Comparison of ENCODE assay signal across 7 mouse cellular contexts in genomic region chr10:88390096-88390790, GRCm38 (mm10). TPM values are rescaled to one million over a fixed set of nuclear protein-coding genes. Genes with fewer than 3 reads are reported as not detected.
DNase-seq lines count a peak whose midpoint lies in the region; ATAC-seq and TF ChIP-seq lines count a peak whose summit lies in the region.

No protein-coding gene starts in this region.

- DNase-seq in midbrain, postnatal 0 days (ENCODE audit: low spot score), result peak; percentile 21
- no peak for DNase-seq in midbrain, embryonic 10.5 days (ENCODE audit: low spot score)
- no peak for DNase-seq in heart, postnatal 0 days (ENCODE audit: low spot score)
- peak; percentile 15 for DNase-seq in lung, postnatal 14 days
- DNase-seq in urinary bladder, postnatal 10 days (ENCODE audit: low spot score), result no peak
- DNase-seq in forebrain, embryonic 11.5 days (ENCODE audit: low spot score), result no peak
- no peak for DNase-seq in cerebellum, postnatal 25 days

- no peaks in the 10 kb centered on the region for H3K9me3 ChIP-seq in midbrain, postnatal 0 days (ENCODE audit: low read length)
- H3K9me3 ChIP-seq in midbrain, embryonic 10.5 days (replicated peaks), result no peaks in the 10 kb centered on the region
- H3K9me3 ChIP-seq in heart, postnatal 0 days (replicated peaks; ENCODE audit: control insufficient read depth, low read length), result no peaks in the 10 kb centered on the region
- no peaks in the 10 kb centered on the region for H3K9me3 ChIP-seq in forebrain, embryonic 11.5 days (ENCODE audit: control insufficient read depth, low read length)

- 56% methylated on average over 10 of the region's 10 CpGs for WGBS in midbrain, postnatal 0 days
- 68% methylated on average over 10 of the region's 10 CpGs for WGBS in midbrain, embryonic 10.5 days
- WGBS in heart, postnatal 0 days, result 43% methylated on average over 10 of the region's 10 CpGs
- 70% methylated on average over 10 of the region's 10 CpGs for WGBS in forebrain, embryonic 11.5 days

- no peak for TF ChIP-seq EP300 in heart, postnatal 0 days (IDR thresholded peaks at IDR 0.05; ENCODE audit: low read depth)

- no peak for TF ChIP-seq CTCF in midbrain, postnatal 0 days (IDR thresholded peaks at IDR 0.05)
- TF ChIP-seq CTCF in heart, postnatal 0 days (IDR thresholded peaks at IDR 0.05; ENCODE audit: low read depth), result no peak

- H3K4me1 ChIP-seq in midbrain, postnatal 0 days (ENCODE audit: insufficient read depth, low read length), result 0 out of 2 replicates have a peak, but pooled peaks cover 2% of the 10 kb centered on the region
- peaks cover 6% of the 10 kb centered on the region for H3K4me1 ChIP-seq in midbrain, embryonic 10.5 days
- H3K4me1 ChIP-seq in heart, postnatal 0 days (ENCODE audit: control insufficient read depth, insufficient read depth), result peaks cover 32% of the 10 kb centered on the region
- H3K4me1 ChIP-seq in forebrain, embryonic 11.5 days (replicated peaks; ENCODE audit: control insufficient read depth, insufficient read depth, low read length), result no peaks in the 10 kb centered on the region

- no peak overlapping the region for H3K9ac ChIP-seq in midbrain, postnatal 0 days (replicated peaks; ENCODE audit: low read length, poor library complexity, severe bottlenecking)
- peak overlapping the region; percentile 38; the same call in 1 of the 2 replicates for H3K9ac ChIP-seq in heart, postnatal 0 days (replicated peaks; ENCODE audit: low read depth, low read length)
- H3K9ac ChIP-seq in forebrain, embryonic 11.5 days (ENCODE audit: low read length), result no peak overlapping the region

- no peaks in the 10 kb centered on the region for H3K27me3 ChIP-seq in midbrain, postnatal 0 days (ENCODE audit: insufficient read depth, low read length)
- no peaks in the 10 kb centered on the region for H3K27me3 ChIP-seq in midbrain, embryonic 10.5 days (ENCODE audit: low read depth, poor library complexity, severe bottlenecking)
- H3K27me3 ChIP-seq in heart, postnatal 0 days (ENCODE audit: control insufficient read depth, insufficient read depth, low read length), result no peaks in the 10 kb centered on the region
- H3K27me3 ChIP-seq in forebrain, embryonic 11.5 days (ENCODE audit: control insufficient read depth, insufficient read depth, low read length), result no peaks in the 10 kb centered on the region

- no peak overlapping the region for H3K27ac ChIP-seq in midbrain, postnatal 0 days (ENCODE audit: low read depth, low read length)
- H3K27ac ChIP-seq in midbrain, embryonic 10.5 days (replicated peaks), result no peak overlapping the region
- H3K27ac ChIP-seq in heart, postnatal 0 days (ENCODE audit: low read depth), result peak overlapping the region; percentile 34; the same call in 1 of the 2 replicates
- no peak overlapping the region for H3K27ac ChIP-seq in forebrain, embryonic 11.5 days (ENCODE audit: low read depth, low read length)

- no peak for ATAC-seq in midbrain, postnatal 0 days (ENCODE audit: low FRiP score)
- no peak; the same call in 1 of the 2 replicates for ATAC-seq in heart, postnatal 0 days (ENCODE audit: insufficient read depth, low read depth)
- no peak for ATAC-seq in forebrain, embryonic 11.5 days (replicated peaks; ENCODE audit: low FRiP score)

- no peak overlapping the region for H3K4me3 ChIP-seq in midbrain, postnatal 0 days (ENCODE audit: low read depth, low read length)
- H3K4me3 ChIP-seq in midbrain, embryonic 10.5 days, result no peak overlapping the region
- no peak overlapping the region; the same call in 1 of the 2 replicates for H3K4me3 ChIP-seq in heart, postnatal 0 days (ENCODE audit: low read depth, low read length)
- no peak overlapping the region for H3K4me3 ChIP-seq in forebrain, embryonic 11.5 days (ENCODE audit: low read depth, low read length)

- H3K36me3 ChIP-seq in midbrain, postnatal 0 days (ENCODE audit: insufficient read depth, low read length), result no peaks in the 10 kb centered on the region
- H3K36me3 ChIP-seq in midbrain, embryonic 10.5 days, result no peaks in the 10 kb centered on the region
- no peaks in the 10 kb centered on the region for H3K36me3 ChIP-seq in heart, postnatal 0 days (replicated peaks; ENCODE audit: control insufficient read depth, insufficient read depth, low read length)
- H3K36me3 ChIP-seq in forebrain, embryonic 11.5 days (ENCODE audit: control insufficient read depth, insufficient read depth, low read length), result no peaks in the 10 kb centered on the region

- no peak overlapping the region for H3K4me2 ChIP-seq in midbrain, postnatal 0 days (ENCODE audit: low read depth, low read length, poor library complexity, severe bottlenecking)
- peak overlapping the region; percentile 14; the same call in 1 of the 2 replicates for H3K4me2 ChIP-seq in heart, postnatal 0 days (ENCODE audit: low read depth, low read length)
- H3K4me2 ChIP-seq in forebrain, embryonic 11.5 days (ENCODE audit: low read depth, low read length, severe bottlenecking), result no peak overlapping the region

RNA-seq across cellular contexts. Expression of gene Gnptab, which starts 11.3 kb away (rescaled TPM):
- 54.0 and 56.0 TPM in 2 replicates for total RNA-seq in midbrain, postnatal 0 days (2014; rRNA removed)
- 21.9 and 24.0 TPM in 2 replicates for polyA plus RNA-seq in midbrain, postnatal 0 days (2015; fragmentation: Nextera tagmentation; extraction: Ambion mirVana)
- polyA plus RNA-seq in midbrain, embryonic 10.5 days (2016; fragmentation: Nextera tagmentation; extraction: Ambion mirVana), result 6.7 and 7.9 TPM in 2 replicates
- 15.8 and 18.8 TPM in 2 replicates for total RNA-seq in heart, postnatal 0 days (2014; rRNA removed; ENCODE audit: low replicate concordance)
- polyA plus RNA-seq in heart, postnatal 0 days (2015; fragmentation: Nextera tagmentation; extraction: Ambion mirVana), result 8.4 and 9.7 TPM in 2 replicates
- polyA plus RNA-seq in forebrain, embryonic 11.5 days (2014; fragmentation: Nextera tagmentation; extraction: Ambion mirVana), result 11.8 and 12.8 TPM in 2 replicates

RNA-seq across cellular contexts. Expression of gene Dram1, which starts 11.4 kb away (rescaled TPM):
- total RNA-seq in midbrain, postnatal 0 days (2014; rRNA removed), result 0.44 and 1.3 TPM in 2 replicates
- 0.39 and 0.82 TPM in 2 replicates for polyA plus RNA-seq in midbrain, postnatal 0 days (2015; fragmentation: Nextera tagmentation; extraction: Ambion mirVana)
- polyA plus RNA-seq in midbrain, embryonic 10.5 days (2016; fragmentation: Nextera tagmentation; extraction: Ambion mirVana), result 0.28 and 0.43 TPM in 2 replicates
- total RNA-seq in heart, postnatal 0 days (2014; rRNA removed; ENCODE audit: low replicate concordance), result 1.5 and 2.2 TPM in 2 replicates
- polyA plus RNA-seq in heart, postnatal 0 days (2015; fragmentation: Nextera tagmentation; extraction: Ambion mirVana), result 1.2 and 1.8 TPM in 2 replicates
- 0.49 and 0.67 TPM in 2 replicates for polyA plus RNA-seq in forebrain, embryonic 11.5 days (2014; fragmentation: Nextera tagmentation; extraction: Ambion mirVana)

Comparison
In these comparisons a context has a peak if more than half of its experiments do, and no peak if none do; other contexts are left out.
1. DNase-seq: peak in midbrain, postnatal 0 days (single experiment) and lung, postnatal 14 days (single experiment); none in midbrain, embryonic 10.5 days (single experiment), heart, postnatal 0 days (single experiment), urinary bladder, postnatal 10 days (single experiment), forebrain, embryonic 11.5 days (single experiment) and cerebellum, postnatal 25 days (0 of 2).